Mouse (Mus musculus) adrenal gland, adult 2 months (tissue): ENCODE measurements around the gene Themis2. TPM values are rescaled to one million over a fixed set of nuclear protein-coding genes. Genes with fewer than 3 reads are reported as not detected.
"Not testable (repeated sequence)": the region's sequence is repeated elsewhere in the genome, so short reads cannot be mapped to it uniquely, and the experiment has no call there.

ENCODE experiments used
- DNase-seq: peaks from one replicate; pipeline ENCODE4 v3.0.0; 2021
- polyA plus RNA-seq: library from polyadenylated mRNA; depleted of rRNA; stranded (reverse); fragments of >200 nt; gene quantifications from 2 replicates; pipeline ENCODE4 v1.2.3, GENCODE M21; 2012; rRNA removed
- total RNA-seq, 2 experiments: library from RNA; stranded (reverse); gene quantifications; 2 replicates each; pipeline ENCODE4 v1.2.3; 2021

Themis2 gene
- total and polyA plus RNA-seq, 3 experiments: 1.6 to 4.3 (median 3.0) TPM

GRCm38 (mm10) chr4:132752992-132753391 is 43.2 kb downstream of the Themis2 start:
- DNase-seq: peak; percentile 52

- DNase-seq: no peak
Measured at GRCm38 (mm10) chr4:132749258-132749982, 46.8 kb downstream of the Themis2 start.

GRCm38 (mm10) chr4:132748778-132749177 is 47.4 kb downstream of the Themis2 start:
- peak; percentile 32 for DNase-seq

- peak; percentile 50 for DNase-seq
Measured at GRCm38 (mm10) chr4:132747664-132748259, 48.4 kb downstream of the Themis2 start.

- DNase-seq: no peak
Measured at GRCm38 (mm10) chr4:132746911-132747517, 49.2 kb downstream of the Themis2 start.

- no peak for DNase-seq
Measured at GRCm38 (mm10) chr4:132743992-132744911, 51.9 kb downstream of the Themis2 start.

- DNase-seq: no peak
Measured at GRCm38 (mm10) chr4:132741491-132741890, 54.7 kb downstream of the Themis2 start.

- DNase-seq: not testable (repeated sequence)
Measured at GRCm38 (mm10) chr4:132737154-132737553, 59.0 kb downstream of the Themis2 start.

- no peak for DNase-seq
Measured at GRCm38 (mm10) chr4:132735894-132736293, 60.3 kb downstream of the Themis2 start.

GRCm38 (mm10) chr4:132735389-132735788 is 60.8 kb downstream of the Themis2 start:
- DNase-seq: no peak

GRCm38 (mm10) chr4:132734766-132735165 is 61.4 kb downstream of the Themis2 start:
- no peak for DNase-seq

GRCm38 (mm10) chr4:132733071-132733770 is 63.0 kb downstream of the Themis2 start:
- DNase-seq: no peak

GRCm38 (mm10) chr4:132732148-132732684 is 64.0 kb downstream of the Themis2 start, which contains the start of gene Xkr8:
Gene Xkr8, minus strand, starts transcription at chr4:132732546.
- DNase-seq: peak; percentile 96

Other genes with a start within 250 kb of the Themis2 start
- gene Ptafr, start 232.3 kb downstream of the Themis2 start, total RNA-seq: 1 to 10 TPM in 1 of 2 experiments, under 1 TPM in 1; 0.98 to 3.2 TPM
- 1.6 and 2.2 TPM in 2 replicates for gene Ptafr, start 232.3 kb downstream of the Themis2 start, polyA plus RNA-seq
- gene Eya3, start 157.4 kb downstream of the Themis2 start, total RNA-seq: 10 to 100 TPM; 26.0 to 43.2 TPM
- 12.0 and 14.7 TPM in 2 replicates for gene Eya3, start 157.4 kb downstream of the Themis2 start, polyA plus RNA-seq
- gene Xkr8, start 63.8 kb downstream of the Themis2 start, total RNA-seq: 1 to 10 TPM; 5.0 to 6.7 TPM
- gene Xkr8, start 63.8 kb downstream of the Themis2 start, polyA plus RNA-seq: 7.2 and 10.0 TPM in 2 replicates
- gene Smpdl3b, start 39.1 kb downstream of the Themis2 start, total RNA-seq: 10 to 100 TPM in 1 of 2 experiments, 1 to 10 TPM in 1; 1.7 to 24.2 TPM
- 15.5 and 32.0 TPM in 2 replicates for gene Smpdl3b, start 39.1 kb downstream of the Themis2 start, polyA plus RNA-seq
- gene Rpa2, start 28.1 kb downstream of the Themis2 start, total RNA-seq: 1 to 10 TPM; 6.0 to 9.5 TPM
- 6.9 and 12.5 TPM in 2 replicates for gene Rpa2, start 28.1 kb downstream of the Themis2 start, polyA plus RNA-seq
- gene Ppp1r8, start 46.8 kb upstream of the Themis2 start, total RNA-seq: 10 to 100 TPM; 41.1 to 52.4 TPM
- gene Ppp1r8, start 46.8 kb upstream of the Themis2 start, polyA plus RNA-seq: 25.1 and 29.4 TPM in 2 replicates
- gene Stx12, start 88.1 kb upstream of the Themis2 start, total RNA-seq: 10 to 100 TPM; 52.7 to 58.0 TPM
- 14.6 and 15.6 TPM in 2 replicates for gene Stx12, start 88.1 kb upstream of the Themis2 start, polyA plus RNA-seq
- 10 to 100 TPM; 27.7 to 35.4 TPM for gene Fam76a, start 126.2 kb upstream of the Themis2 start, total RNA-seq
- 10.9 and 13.2 TPM in 2 replicates for gene Fam76a, start 126.2 kb upstream of the Themis2 start, polyA plus RNA-seq
- gene Fgr, start 177.7 kb upstream of the Themis2 start, total RNA-seq: under 1 TPM; 0.29 to 0.93 TPM
- gene Fgr, start 177.7 kb upstream of the Themis2 start, polyA plus RNA-seq: 0.29 and 0.56 TPM in 2 replicates
- gene Ahdc1, start 214.9 kb upstream of the Themis2 start, total RNA-seq: 10 to 100 TPM; 64.3 to 88.3 TPM
- 78.1 and 88.7 TPM in 2 replicates for gene Ahdc1, start 214.9 kb upstream of the Themis2 start, polyA plus RNA-seq